Comparison of ENCODE assay signal across 15 mouse cellular contexts in the genomic region with DNA sequence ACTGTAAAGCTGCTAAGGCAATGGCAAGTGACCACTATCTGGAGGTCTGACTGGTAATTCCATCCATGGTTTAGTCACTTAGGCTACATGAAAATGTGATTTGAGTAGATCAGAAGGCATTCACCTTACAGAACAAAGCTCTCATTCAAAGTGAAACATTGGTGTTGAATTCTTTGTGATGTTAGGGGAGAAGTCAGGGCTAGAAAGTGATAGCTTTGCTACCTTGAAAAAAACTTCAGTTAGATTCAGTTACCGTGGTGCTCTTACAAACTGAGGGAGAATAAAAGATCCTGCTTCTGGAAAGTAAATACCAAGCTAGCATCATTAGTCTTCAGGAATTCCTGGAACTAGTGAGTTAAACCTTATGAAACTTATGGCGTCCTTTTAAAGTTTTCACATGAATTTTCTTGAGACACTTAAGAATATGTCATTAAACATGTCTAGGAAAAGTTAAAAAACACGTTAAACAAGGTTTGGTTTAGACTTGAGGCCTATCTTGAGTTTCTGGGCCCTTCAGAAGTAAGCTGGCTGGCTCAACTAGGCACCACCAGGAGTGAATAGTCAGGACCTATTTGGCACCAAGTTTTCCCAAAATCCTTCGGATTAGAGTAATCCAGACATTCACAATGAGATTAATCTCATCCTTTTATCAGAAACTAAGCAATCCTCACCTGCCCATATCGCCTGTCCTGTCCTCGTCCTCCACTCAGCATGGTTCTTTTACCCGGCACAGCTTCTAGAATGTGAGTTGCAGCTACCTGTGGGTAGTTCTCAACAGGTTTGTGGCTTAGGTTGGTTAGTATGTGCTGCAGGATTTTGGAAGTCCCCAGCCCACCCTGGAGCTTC. TPM values are rescaled to one million over a fixed set of nuclear protein-coding genes. Genes with fewer than 3 reads are reported as not detected.
DNase-seq lines count a peak whose midpoint lies in the region; ATAC-seq and TF ChIP-seq lines count a peak whose summit lies in the region.
"Had no signal": no experiment of that assay in that cellular context is flagged by ENCODE, and none has a peak within 500 bp of the region (broad histone marks: within the 10 kb centered on the region; RNA-seq: fewer than 3 reads in every experiment).

No protein-coding gene starts in this region.

- H3K27ac ChIP-seq in liver, embryonic 11.5 days (ENCODE audit: low read depth, low read length), result 0 out of 2 replicates have a peak overlapping the region, but pooled peaks have one; percentile 29
- H3K27ac ChIP-seq in MEL (ENCODE audit: control insufficient read depth, low read depth, low read length), result peak overlapping the region; percentile 98
- no peak overlapping the region for H3K27ac ChIP-seq in embryonic facial prominence, embryonic 11.5 days (replicated peaks; ENCODE audit: low read depth, low read length)
- peak overlapping the region; percentile 75 for H3K27ac ChIP-seq in macrophage
- H3K27ac ChIP-seq in heart, embryonic 11.5 days (ENCODE audit: low read depth, low read length), result no peak overlapping the region; the same call in 1 of the 2 replicates
- H3K27ac ChIP-seq: embryonic facial prominence, embryonic 13.5 days had no signal

- 22% methylated on average over 7 of the region's 7 CpGs for WGBS in liver, embryonic 11.5 days
- 28% methylated on average over 7 of the region's 7 CpGs for WGBS in embryonic facial prominence, embryonic 11.5 days
- WGBS in macrophage (ENCODE audit: missing documents), result 80% methylated on average over 7 of the region's 7 CpGs
- 30% methylated on average over 7 of the region's 7 CpGs for WGBS in heart, embryonic 11.5 days (ENCODE audit: insufficient replicate concordance)

- no peak for TF ChIP-seq RAD21 in MEL (IDR thresholded peaks at IDR 0.05; ENCODE audit: low read depth, low read length)

- H3K9me3 ChIP-seq in liver, embryonic 11.5 days (ENCODE audit: control insufficient read depth, low read length), result no peaks in the 10 kb centered on the region
- H3K9me3 ChIP-seq in MEL (replicated peaks; ENCODE audit: insufficient read depth, low read length), result no peaks in the 10 kb centered on the region
- H3K9me3 ChIP-seq in embryonic facial prominence, embryonic 11.5 days (replicated peaks; ENCODE audit: control insufficient read depth, low read length), result no peaks in the 10 kb centered on the region
- H3K9me3 ChIP-seq in heart, embryonic 11.5 days (replicated peaks; ENCODE audit: control insufficient read depth, low read length), result no peaks in the 10 kb centered on the region
- H3K9me3 ChIP-seq: embryonic facial prominence, embryonic 13.5 days had no signal

- no peak overlapping the region for H3K4me2 ChIP-seq in liver, embryonic 11.5 days
- no peak overlapping the region for H3K4me2 ChIP-seq in embryonic facial prominence, embryonic 11.5 days (ENCODE audit: low read depth, low read length)
- no peak overlapping the region for H3K4me2 ChIP-seq in heart, embryonic 11.5 days

- no peak for TF ChIP-seq EP300 in MEL (IDR thresholded peaks at IDR 0.05; ENCODE audit: low read depth in 1 of 2, low read length in 2 of 2)

- TF ChIP-seq POLR2A in MEL (IDR thresholded peaks at IDR 0.05; ENCODE audit: control insufficient read depth in 1 of 2, insufficient read depth in 1 of 2, low read depth in 1 of 2, low read length in 2 of 2, poor library complexity in 1 of 2), result peak in 1 of 2 experiments; percentile 92; a peak in 3 of 4 replicates

- no peak overlapping the region for H3K9ac ChIP-seq in liver, embryonic 11.5 days (ENCODE audit: low read depth, low read length)
- H3K9ac ChIP-seq in MEL (ENCODE audit: control insufficient read depth, low read depth, low read length, poor library complexity, severe bottlenecking), result peak overlapping the region; percentile 49
- H3K9ac ChIP-seq in embryonic facial prominence, embryonic 11.5 days (replicated peaks; ENCODE audit: low read length), result no peak overlapping the region
- no peak overlapping the region for H3K9ac ChIP-seq in heart, embryonic 11.5 days (ENCODE audit: low read depth, low read length)

- peak; percentile 40 for ATAC-seq in liver, embryonic 11.5 days (replicated peaks; ENCODE audit: low FRiP score)
- no peak for ATAC-seq in embryonic facial prominence, embryonic 11.5 days (replicated peaks; ENCODE audit: insufficient number of reproducible peaks, low FRiP score, low TSS enrichment, low read depth)
- ATAC-seq in heart, embryonic 11.5 days (replicated peaks; ENCODE audit: insufficient number of reproducible peaks, low FRiP score, low TSS enrichment), result no peak
- ATAC-seq: intestine, embryonic 16.5 days had no signal

- peaks cover 23% of the 10 kb centered on the region for H3K36me3 ChIP-seq in liver, embryonic 11.5 days (ENCODE audit: control insufficient read depth, insufficient read depth, low read length)
- peaks cover 6 to 16% of the 10 kb centered on the region in 2 experiments for H3K36me3 ChIP-seq in MEL (ENCODE audit: control insufficient read depth in 1 of 2, insufficient read depth in 2 of 2, low read length in 2 of 2)
- H3K36me3 ChIP-seq in embryonic facial prominence, embryonic 11.5 days (replicated peaks; ENCODE audit: control insufficient read depth, insufficient read depth, low read depth, low read length), result peaks cover 4% of the 10 kb centered on the region; the same call in 1 of the 2 replicates
- H3K36me3 ChIP-seq in macrophage (ENCODE audit: inconsistent target), result peaks cover 8% of the 10 kb centered on the region; the same call in 1 of the 2 replicates
- H3K36me3 ChIP-seq in heart, embryonic 11.5 days (ENCODE audit: control insufficient read depth, insufficient read depth, low read length), result peaks cover 5% of the 10 kb centered on the region

- H3K4me1 ChIP-seq in liver, embryonic 11.5 days (replicated peaks; ENCODE audit: control insufficient read depth, insufficient read depth, low read length), result peaks cover 7% of the 10 kb centered on the region; the same call in 1 of the 2 replicates
- H3K4me1 ChIP-seq in MEL (ENCODE audit: control insufficient read depth in 1 of 2, insufficient read depth in 2 of 2, low read length in 2 of 2), result peaks cover 0 to 8% of the 10 kb centered on the region in 2 experiments; a peak in 1 of 4 replicates
- peaks cover 4% of the 10 kb centered on the region; the same call in 1 of the 2 replicates for H3K4me1 ChIP-seq in embryonic facial prominence, embryonic 11.5 days (ENCODE audit: control insufficient read depth, insufficient read depth, low read length)
- H3K4me1 ChIP-seq in heart, embryonic 11.5 days (ENCODE audit: control insufficient read depth, insufficient read depth, low read length), result peaks cover 8% of the 10 kb centered on the region

- no peaks in the 10 kb centered on the region for H3K27me3 ChIP-seq in liver, embryonic 11.5 days (replicated peaks; ENCODE audit: control insufficient read depth, insufficient read depth, low read length)
- no peaks in the 10 kb centered on the region for H3K27me3 ChIP-seq in MEL (ENCODE audit: control insufficient read depth in 1 of 2, insufficient read depth in 2 of 2, low read length in 2 of 2)
- no peaks in the 10 kb centered on the region for H3K27me3 ChIP-seq in embryonic facial prominence, embryonic 11.5 days (ENCODE audit: control insufficient read depth, insufficient read depth, low read length)
- no peaks in the 10 kb centered on the region for H3K27me3 ChIP-seq in heart, embryonic 11.5 days (ENCODE audit: control insufficient read depth, insufficient read depth, low read length)
- H3K27me3 ChIP-seq: embryonic facial prominence, embryonic 13.5 days had no signal

- no peak overlapping the region for H3K4me3 ChIP-seq in liver, embryonic 11.5 days (ENCODE audit: low read depth, low read length)
- H3K4me3 ChIP-seq in MEL (ENCODE audit: control insufficient read depth in 1 of 2, insufficient read depth in 1 of 2, low read depth in 2 of 2, low read length in 2 of 2) (no peak overlapping the region), macrophage (ENCODE audit: inconsistent target) (no peak overlapping the region)
- H3K4me3 ChIP-seq in embryonic facial prominence, embryonic 11.5 days (ENCODE audit: low read depth, low read length), result no peak overlapping the region
- no peak overlapping the region for H3K4me3 ChIP-seq in heart, embryonic 11.5 days (ENCODE audit: low read depth, low read length)
- H3K4me3 ChIP-seq: layer of hippocampus, adult 2 months had no signal

- DNase-seq in liver, embryonic 11.5 days (ENCODE audit: low spot score), result no peak
- no peak for DNase-seq in liver
- peak; percentile 68 for DNase-seq in MEL (ENCODE audit: low read depth, low spot score)
- peak; percentile 19 for DNase-seq in embryonic facial prominence, embryonic 11.5 days (ENCODE audit: low spot score)
- DNase-seq in MN1 (ENCODE audit: low spot score), result no peak
- no peak for DNase-seq in thymus, postnatal 10 days (ENCODE audit: low spot score in 2 of 2)
- DNase-seq: adrenal gland, postnatal 14 days; cerebellum, adult 11 months; heart, postnatal 36 days; left cerebral cortex, postnatal 4 days had no signal

- H3K79me2 ChIP-seq in MEL (ENCODE audit: control insufficient read depth, insufficient read depth, low read length, poor library complexity) (peaks cover 28% of the 10 kb centered on the region), macrophage (ENCODE audit: inconsistent target) (peaks cover 24% of the 10 kb centered on the region)

- no peak for TF ChIP-seq CTCF in MEL (IDR thresholded peaks at IDR 0.05 in 2 of 3, conservative IDR thresholded peaks at IDR 0.05 in 1 of 3; ENCODE audit: control insufficient read depth in 1 of 3, insufficient read depth in 1 of 3, low read depth in 2 of 3, low read length in 3 of 3, poor library complexity in 1 of 3, severe bottlenecking in 1 of 3)

RNA-seq across cellular contexts. Expression of gene Rps9, which starts 4.0 kb away (rescaled TPM):
- polyA plus RNA-seq in liver, embryonic 11.5 days (2014; fragmentation: Nextera tagmentation; extraction: Ambion mirVana), result 1,767 and 1,846 TPM in 2 replicates
- 2,912 and 2,921 TPM in 2 replicates for total RNA-seq in MEL (2012; rRNA removed)
- polyA plus RNA-seq in MEL (2012; ENCODE audit: insufficient read depth in 1 of 2, insufficient read length in 2 of 2, low read depth in 1 of 2, low replicate concordance in 2 of 2, missing spikeins in 1 of 2) (1,000 to 10,000 TPM in 1 of 2 experiments, not detected in 1; 2,284 TPM), macrophage (2018) (597 to 1,790 TPM (median 1,385 TPM) in 3 replicates)
- polyA plus RNA-seq in embryonic facial prominence, embryonic 11.5 days (2014; fragmentation: Nextera tagmentation; extraction: Ambion mirVana), result 1,406 and 1,416 TPM in 2 replicates
- 100 to 1,000 TPM; 101 to 576 (median 304) TPM for total RNA-seq in macrophage (2018; cell fraction: chromatin; rRNA removed)
- 1,000 to 10,000 TPM; 1,050 to 1,807 (median 1,316) TPM for total RNA-seq in macrophage (2018; cell fraction: cytosol; rRNA removed)
- total RNA-seq in macrophage (2018; cell fraction: nucleus; rRNA removed), result 100 to 1,000 TPM; 259 to 636 (median 352) TPM
- 925 and 966 TPM in 2 replicates for polyA plus RNA-seq in heart, embryonic 11.5 days (2014; fragmentation: Nextera tagmentation; extraction: Ambion mirVana)

RNA-seq across cellular contexts. Expression of gene Pirb, which starts 12.4 kb away (rescaled TPM):
- polyA plus RNA-seq in liver, embryonic 11.5 days (2014; fragmentation: Nextera tagmentation; extraction: Ambion mirVana), result 1.0 and 1.3 TPM in 2 replicates
- 0.12 and 0.20 TPM in 2 replicates for total RNA-seq in MEL (2012; rRNA removed)
- polyA plus RNA-seq in MEL (2012; ENCODE audit: insufficient read depth in 1 of 2, insufficient read length in 2 of 2, low read depth in 1 of 2, low replicate concordance in 2 of 2, missing spikeins in 1 of 2), result under 1 TPM in 1 of 2 experiments, not detected in 1; 0.56 TPM
- polyA plus RNA-seq in embryonic facial prominence, embryonic 11.5 days (2014; fragmentation: Nextera tagmentation; extraction: Ambion mirVana), result 0.10 and 0.17 TPM in 2 replicates
- total RNA-seq in macrophage (2018; cell fraction: chromatin; rRNA removed), result 1,000 to 10,000 TPM in 22 of 26 experiments, 100 to 1,000 TPM in 4; 983 to 1,799 (median 1,306) TPM
- total RNA-seq in macrophage (2018; cell fraction: cytosol; rRNA removed), result 100 to 1,000 TPM; 328 to 595 (median 441) TPM
- 1,000 to 10,000 TPM in 17 of 26 experiments, 100 to 1,000 TPM in 9; 644 to 1,542 (median 1,089) TPM for total RNA-seq in macrophage (2018; cell fraction: nucleus; rRNA removed)
- polyA plus RNA-seq in macrophage (2018), result 163 to 667 TPM (median 409 TPM) in 3 replicates
- polyA plus RNA-seq in heart, embryonic 11.5 days (2014; fragmentation: Nextera tagmentation; extraction: Ambion mirVana), result 0.06 and 0.07 TPM in 2 replicates

RNA-seq across cellular contexts. Expression of gene Mboat7, which starts 14.5 kb away (rescaled TPM):
- 35.7 and 36.7 TPM in 2 replicates for polyA plus RNA-seq in liver, embryonic 11.5 days (2014; fragmentation: Nextera tagmentation; extraction: Ambion mirVana)
- total RNA-seq in MEL (2012; rRNA removed), result 31.1 and 33.9 TPM in 2 replicates
- polyA plus RNA-seq in MEL (2012; ENCODE audit: insufficient read depth in 1 of 2, insufficient read length in 2 of 2, low read depth in 1 of 2, low replicate concordance in 2 of 2, missing spikeins in 1 of 2) (100 to 1,000 TPM in 1 of 2 experiments, not detected in 1; 113 TPM), macrophage (2018) (31.1 to 42.2 TPM (median 40.9 TPM) in 3 replicates)
- polyA plus RNA-seq in embryonic facial prominence, embryonic 11.5 days (2014; fragmentation: Nextera tagmentation; extraction: Ambion mirVana), result 27.6 and 28.4 TPM in 2 replicates
- 10 to 100 TPM; 10.6 to 49.7 (median 21.6) TPM for total RNA-seq in macrophage (2018; cell fraction: chromatin; rRNA removed)
- 10 to 100 TPM; 19.8 to 52.3 (median 32.5) TPM for total RNA-seq in macrophage (2018; cell fraction: cytosol; rRNA removed)
- total RNA-seq in macrophage (2018; cell fraction: nucleus; rRNA removed), result 10 to 100 TPM; 25.0 to 66.8 (median 38.6) TPM
- 23.9 and 30.2 TPM in 2 replicates for polyA plus RNA-seq in heart, embryonic 11.5 days (2014; fragmentation: Nextera tagmentation; extraction: Ambion mirVana)

RNA-seq across cellular contexts. Expression of gene Tsen34, which starts 15.1 kb away (rescaled TPM):
- polyA plus RNA-seq in liver, embryonic 11.5 days (2014; fragmentation: Nextera tagmentation; extraction: Ambion mirVana), result 103 and 106 TPM in 2 replicates
- total RNA-seq in MEL (2012; rRNA removed), result 16.0 and 17.1 TPM in 2 replicates
- polyA plus RNA-seq in MEL (2012; ENCODE audit: insufficient read depth in 1 of 2, insufficient read length in 2 of 2, low read depth in 1 of 2, low replicate concordance in 2 of 2, missing spikeins in 1 of 2), result 10 to 100 TPM in 1 of 2 experiments, not detected in 1; 21.7 TPM
- 257 and 283 TPM in 2 replicates for polyA plus RNA-seq in embryonic facial prominence, embryonic 11.5 days (2014; fragmentation: Nextera tagmentation; extraction: Ambion mirVana)
- 10 to 100 TPM in 24 of 26 experiments, 1 to 10 TPM in 2; 8.2 to 50.8 (median 30.6) TPM for total RNA-seq in macrophage (2018; cell fraction: chromatin; rRNA removed)
- total RNA-seq in macrophage (2018; cell fraction: cytosol; rRNA removed), result 10 to 100 TPM; 21.9 to 48.2 (median 37.9) TPM
- 10 to 100 TPM; 11.7 to 48.9 (median 26.5) TPM for total RNA-seq in macrophage (2018; cell fraction: nucleus; rRNA removed)
- polyA plus RNA-seq in macrophage (2018), result 16.8 to 42.4 TPM (median 42.3 TPM) in 3 replicates
- 173 and 197 TPM in 2 replicates for polyA plus RNA-seq in heart, embryonic 11.5 days (2014; fragmentation: Nextera tagmentation; extraction: Ambion mirVana)

RNA-seq across cellular contexts. Expression of gene Tmc4, which starts 30.4 kb away (rescaled TPM):
- polyA plus RNA-seq in liver, embryonic 11.5 days (2014; fragmentation: Nextera tagmentation; extraction: Ambion mirVana), result 10.0 and 12.1 TPM in 2 replicates
- total RNA-seq in MEL (2012; rRNA removed), result 2.0 and 2.7 TPM in 2 replicates
- polyA plus RNA-seq in MEL (2012; ENCODE audit: insufficient read depth in 1 of 2, insufficient read length in 2 of 2, low read depth in 1 of 2, low replicate concordance in 2 of 2, missing spikeins in 1 of 2) (10 to 100 TPM in 1 of 2 experiments, not detected in 1; 16.8 TPM), macrophage (2018) (0.28 to 2.0 TPM (median 0.70 TPM) in 3 replicates)
- polyA plus RNA-seq in embryonic facial prominence, embryonic 11.5 days (2014; fragmentation: Nextera tagmentation; extraction: Ambion mirVana), result 3.9 and 4.3 TPM in 2 replicates
- 10 to 100 TPM in 16 of 26 experiments, 1 to 10 TPM in 10; 3.3 to 25.9 (median 11.9) TPM for total RNA-seq in macrophage (2018; cell fraction: chromatin; rRNA removed)
- 1 to 10 TPM in 7 of 26 experiments, under 1 TPM in 19; 0.33 to 2.0 (median 0.82) TPM for total RNA-seq in macrophage (2018; cell fraction: cytosol; rRNA removed)
- 10 to 100 TPM in 8 of 26 experiments, 1 to 10 TPM in 18; 2.2 to 21.0 (median 5.2) TPM for total RNA-seq in macrophage (2018; cell fraction: nucleus; rRNA removed)
- polyA plus RNA-seq in heart, embryonic 11.5 days (2014; fragmentation: Nextera tagmentation; extraction: Ambion mirVana), result 5.7 and 6.2 TPM in 2 replicates

Comparison
In these comparisons a context has a peak if more than half of its experiments do, and no peak if none do; other contexts are left out.
1. DNase-seq: peak in MEL (single experiment) and embryonic facial prominence, embryonic 11.5 days (single experiment); none in liver, embryonic 11.5 days (single experiment), liver (single experiment), MN1 (single experiment) and thymus, postnatal 10 days (0 of 2).
2. H3K27ac ChIP-seq: peak in liver, embryonic 11.5 days (single experiment), MEL (single experiment) and macrophage (single experiment); none in embryonic facial prominence, embryonic 11.5 days (single experiment) and heart, embryonic 11.5 days (single experiment).
3. RNA of gene Pirb, which starts 12.4 kb away (polyA plus RNA-seq): 163 to 667 TPM in macrophage; 1.0 to 1.3 TPM in liver, embryonic 11.5 days, 0.56 TPM in MEL, 0.10 to 0.17 TPM in embryonic facial prominence, embryonic 11.5 days and 0.06 to 0.07 TPM in heart, embryonic 11.5 days; every median in the first group is over 10 times any median in the second.